Mouse (Mus musculus): Measurements from ENCODE around the gene Eif4e.

DNA sequence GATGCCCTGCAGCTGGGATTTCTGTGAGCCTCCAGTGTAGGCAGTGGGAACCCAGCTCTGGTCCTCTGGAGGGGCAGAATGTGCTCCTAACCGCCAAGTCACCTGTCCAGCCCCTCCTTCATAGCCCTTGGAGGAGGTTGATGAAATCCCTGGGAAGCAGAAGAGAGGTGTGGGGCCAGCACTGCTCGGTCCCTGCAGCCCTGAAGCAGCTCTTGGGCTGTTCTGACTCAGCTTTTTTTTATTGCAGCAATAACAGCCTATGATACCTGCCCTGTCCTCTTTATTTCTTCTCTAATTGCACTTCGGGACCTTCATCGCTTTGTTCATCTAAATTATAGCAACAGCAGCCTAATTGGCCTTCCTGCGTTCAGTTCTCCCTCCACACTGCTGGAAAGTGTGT is 15.5 kb upstream of the Eif4e start:
- no peak for TF ChIP-seq POLR2A (IDR thresholded peaks at IDR 0.05; ENCODE audit: insufficient read depth, low read length)
- TF ChIP-seq CTCF (IDR thresholded peaks at IDR 0.05; ENCODE audit: low read depth, low read length): no peak

Data from ES-Bruce4 (cell line).